Mouse (Mus musculus) liver, embryonic 14.5 days (tissue): ENCODE results near the gene Mup19.

ENCODE experiments used
- CTCF ChIP-seq: IDR thresholded peaks from 2 replicates; pipeline ENCODE4 v1.5.1; 2016; ENCODE audit warnings: antibody characterized with exemption, low read depth, control low read depth
- EP300 ChIP-seq: IDR thresholded peaks from 2 replicates; pipeline ENCODE4 v1.6.1; 2016; ENCODE audit warnings: antibody characterized with exemption, low read depth

- TF ChIP-seq CTCF (no peak), EP300 (no peak)
Measured at GRCm38 (mm10) chr4:61813435-61813834, 31.4 kb upstream of the Mup19 start.
